Mouse (Mus musculus): ENCODE data around the gene Lif.
A peak's percentile ranks its signal among the peaks of the same experiment; 100 is the strongest.

Lif gene

GRCm38 (mm10) chr11:4231435-4231834, 25.9 kb upstream of the Lif start:
- no peak for DNase-seq

- DNase-seq, result no peak
Measured at GRCm38 (mm10) chr11:4232644-4233043, 24.7 kb upstream of the Lif start.

GRCm38 (mm10) chr11:4235052-4235655, 22.2 kb upstream of the Lif start:
- no peak for DNase-seq

- no peak for DNase-seq
Measured at GRCm38 (mm10) chr11:4235665-4236545, 21.5 kb upstream of the Lif start, which contains the start of gene Osm. Gene Osm (plus strand): TSS chr11:4236420.

GRCm38 (mm10) chr11:4236546-4237067, 20.8 kb upstream of the Lif start:
- DNase-seq, result no peak

GRCm38 (mm10) chr11:4237389-4237912, 19.9 kb upstream of the Lif start:
- DNase-seq, result no peak

GRCm38 (mm10) chr11:4238167-4238566, 19.2 kb upstream of the Lif start:
- DNase-seq, result no peak

- DNase-seq, result no peak
Measured at GRCm38 (mm10) chr11:4239691-4240090, 17.7 kb upstream of the Lif start.

GRCm38 (mm10) chr11:4240151-4240550, 17.2 kb upstream of the Lif start:
- no peak for DNase-seq

GRCm38 (mm10) chr11:4241180-4241579, 16.2 kb upstream of the Lif start:
- DNase-seq, result no peak

- DNase-seq, result no peak
Measured at GRCm38 (mm10) chr11:4246126-4246525, 11.2 kb upstream of the Lif start.

- DNase-seq, result no peak
Measured at GRCm38 (mm10) chr11:4246623-4247022, 10.7 kb upstream of the Lif start.

GRCm38 (mm10) chr11:4247201-4247959, 10.0 kb upstream of the Lif start:
- DNase-seq, result no peak

GRCm38 (mm10) chr11:4249151-4249550, 8.2 kb upstream of the Lif start:
- no peak for DNase-seq

- peak; percentile 44 for DNase-seq
Measured at GRCm38 (mm10) chr11:4250290-4250689, 7.1 kb upstream of the Lif start.

- peak; percentile 19 for DNase-seq
Measured at GRCm38 (mm10) chr11:4251376-4251775, 6.0 kb upstream of the Lif start.

- no peak for DNase-seq
Measured at GRCm38 (mm10) chr11:4252886-4253285, 4.5 kb upstream of the Lif start.

GRCm38 (mm10) chr11:4257756-4258155, 399 bp downstream of the Lif start:
- DNase-seq, result no peak

GRCm38 (mm10) chr11:4258657-4259082, 1.3 kb downstream of the Lif start:
- DNase-seq, result peak; percentile 86

GRCm38 (mm10) chr11:4260463-4261187, 3.3 kb downstream of the Lif start:
- peak; percentile 83 for DNase-seq

GRCm38 (mm10) chr11:4261188-4261494, 3.8 kb downstream of the Lif start:
- peak; percentile 81 for DNase-seq

GRCm38 (mm10) chr11:4261969-4262368, 4.6 kb downstream of the Lif start:
- DNase-seq, result peak; percentile 56

Data from lung, postnatal 36 days (tissue).